Mouse (Mus musculus): ENCODE data around the gene Srl.
A peak's percentile ranks its signal among the peaks of the same experiment; 100 is the strongest.
"Not testable (repeated sequence)": the region's sequence is repeated elsewhere in the genome, so short reads cannot be mapped to it uniquely, and the experiment has no call there.

Srl gene

GRCm38 (mm10) chr16:4541501-4542198 lies at the start of gene Srl:
Gene Srl (minus strand): TSS chr16:4541816.
- DNase-seq (ENCODE audit: low spot score), result peak; percentile 96

GRCm38 (mm10) chr16:4590236-4590635 lies 48.6 kb upstream of the Srl start:
- DNase-seq (ENCODE audit: low spot score), result no peak

GRCm38 (mm10) chr16:4587516-4588210 lies 46.0 kb upstream of the Srl start:
- no peak for DNase-seq (ENCODE audit: low spot score)

GRCm38 (mm10) chr16:4586531-4587123 lies 45.0 kb upstream of the Srl start:
- peak; percentile 87 for DNase-seq (ENCODE audit: low spot score)

GRCm38 (mm10) chr16:4585642-4586530 lies 44.3 kb upstream of the Srl start:
- DNase-seq (ENCODE audit: low spot score), result no peak

- DNase-seq (ENCODE audit: low spot score), result no peak
Measured at GRCm38 (mm10) chr16:4584438-4584837, 42.8 kb upstream of the Srl start.

- DNase-seq (ENCODE audit: low spot score), result no peak
Measured at GRCm38 (mm10) chr16:4583807-4584206, 42.2 kb upstream of the Srl start.

GRCm38 (mm10) chr16:4581179-4581578 lies 39.6 kb upstream of the Srl start:
- not testable (repeated sequence) for DNase-seq (ENCODE audit: low spot score)

- no peak for DNase-seq (ENCODE audit: low spot score)
Measured at GRCm38 (mm10) chr16:4578630-4579029, 37.0 kb upstream of the Srl start.

GRCm38 (mm10) chr16:4576873-4577272 lies 35.3 kb upstream of the Srl start:
- no peak for DNase-seq (ENCODE audit: low spot score)

GRCm38 (mm10) chr16:4576038-4576437 lies 34.4 kb upstream of the Srl start:
- DNase-seq (ENCODE audit: low spot score), result no peak

GRCm38 (mm10) chr16:4570737-4571136 lies 29.1 kb upstream of the Srl start:
- DNase-seq (ENCODE audit: low spot score), result no peak

GRCm38 (mm10) chr16:4567912-4568311 lies 26.3 kb upstream of the Srl start:
- DNase-seq (ENCODE audit: low spot score), result peak; percentile 49

- peak; percentile 41 for DNase-seq (ENCODE audit: low spot score)
Measured at GRCm38 (mm10) chr16:4560145-4560952, 18.7 kb upstream of the Srl start.

GRCm38 (mm10) chr16:4559715-4560144 lies 18.1 kb upstream of the Srl start, which contains the start of gene Tfap4:
Gene Tfap4 (minus strand): TSS chr16:4559854.
- peak; percentile 70 for DNase-seq (ENCODE audit: low spot score)

- DNase-seq (ENCODE audit: low spot score), result peak; percentile 25
Measured at GRCm38 (mm10) chr16:4558980-4559631, 17.5 kb upstream of the Srl start.

- DNase-seq (ENCODE audit: low spot score), result peak; percentile 82
Measured at GRCm38 (mm10) chr16:4558384-4558979, 16.9 kb upstream of the Srl start.

GRCm38 (mm10) chr16:4557949-4558348 lies 16.3 kb upstream of the Srl start:
- peak; percentile 51 for DNase-seq (ENCODE audit: low spot score)

- DNase-seq (ENCODE audit: low spot score), result no peak
Measured at GRCm38 (mm10) chr16:4557085-4557484, 15.5 kb upstream of the Srl start.

GRCm38 (mm10) chr16:4555555-4555954 lies 13.9 kb upstream of the Srl start:
- DNase-seq (ENCODE audit: low spot score), result no peak

Measured in spleen, adult 12 weeks (tissue).